Mouse (Mus musculus) heart, embryonic 12.5 days (tissue): ENCODE measurements at regions not wholly inside any gene's neighbourhood (a gene's known extent, or its start where the extent isn't known, plus 50 kb on each side); places are given as distances from the start of the nearest gene placed in this dataset.

Source experiments
- ATAC-seq: fragments of 200-750 bp; cut with Nextera tagmentation; 2 replicates; pipeline ENCODE4 v1.8.0; 2017; ENCODE audit warnings: moderate TSS enrichment, moderate library complexity; ENCODE audit not compliant: insufficient number of reproducible peaks, low FRiP score
- H3K27ac ChIP-seq: fragments of 300-500 bp; sonication (generic); 2 replicates; pipeline ENCODE4 v1.5.1; 2016; ENCODE audit warnings: mild to moderate bottlenecking, moderate library complexity; ENCODE audit not compliant: poor library complexity, severe bottlenecking
- H3K27me3 ChIP-seq: fragments of 300-500 bp; sonication (generic); replicated peaks from 2 replicates; pipeline ENCODE4 v1.6.1; 2016; ENCODE audit warnings: mild to moderate bottlenecking, moderate library complexity
- H3K36me3 ChIP-seq: fragments of 300-500 bp; sonication (generic); 2 replicates; pipeline ENCODE4 v1.6.1; 2016; ENCODE audit warnings: mild to moderate bottlenecking, moderate library complexity
- H3K4me1 ChIP-seq: fragments of 300-500 bp; sonication (generic); replicated peaks from 2 replicates; pipeline ENCODE4 v1.6.1; 2016; ENCODE audit warnings: mild to moderate bottlenecking
- H3K4me2 ChIP-seq: fragments of 300-500 bp; sonication (generic); 2 replicates; pipeline ENCODE4 v1.6.1; 2016; ENCODE audit warnings: mild to moderate bottlenecking, moderate library complexity
- H3K4me3 ChIP-seq: fragments of 300-500 bp; sonication (generic); 2 replicates; pipeline ENCODE4 v1.5.1; 2016; ENCODE audit warnings: mild to moderate bottlenecking
- H3K9ac ChIP-seq: fragments of 300-500 bp; sonication (generic); 2 replicates; pipeline ENCODE4 v1.6.1; 2016; ENCODE audit warnings: mild to moderate bottlenecking, moderate library complexity
- H3K9me3 ChIP-seq: fragments of 300-500 bp; sonication (generic); replicated peaks from 2 replicates; pipeline ENCODE4 v1.6.1; 2016; ENCODE audit warnings: mild to moderate bottlenecking, moderate library complexity
- WGBS: fragments of 180-500 bp; shearing (Covaris S2); methylation state at CpG from one replicate; pipeline ENCODE4 v1.1.7; 2016; 5-methylcytosine and 5-hydroxymethylcytosine counted together

DNA sequence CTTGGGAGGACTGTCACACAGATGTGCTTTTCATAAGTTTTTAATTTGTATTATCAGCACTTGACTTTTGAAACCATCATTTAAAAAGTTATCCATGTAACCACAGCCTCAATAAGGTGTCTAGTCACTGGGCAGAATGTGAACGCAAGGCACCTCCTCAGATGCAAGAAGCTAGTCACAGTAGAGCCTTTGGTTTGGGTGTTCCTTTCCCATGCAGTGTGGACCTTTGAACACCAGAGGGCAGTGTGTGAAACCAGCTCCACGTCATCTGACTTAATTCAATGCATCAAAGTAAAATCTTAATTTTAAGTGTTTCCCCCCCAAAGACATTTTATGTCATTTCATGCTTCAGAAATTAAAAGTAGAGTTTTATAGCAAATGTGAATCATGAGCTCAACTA is 166.2 kb upstream of the Nabp1 start:
- Histone ChIP-seq H3K9me3 (no peaks in the 10 kb centered on the region), H3K27ac (no peak overlapping the region), H3K4me3 (no peak overlapping the region), H3K9ac (no peak overlapping the region), H3K4me1 (peaks cover 12% of the 10 kb centered on the region), H3K4me2 (no peak overlapping the region), H3K27me3 (no peaks in the 10 kb centered on the region), H3K36me3 (no peaks in the 10 kb centered on the region)
- WGBS = 25% methylated on average over 2 of the region's 2 CpGs
- ATAC-seq = no peak

DNA sequence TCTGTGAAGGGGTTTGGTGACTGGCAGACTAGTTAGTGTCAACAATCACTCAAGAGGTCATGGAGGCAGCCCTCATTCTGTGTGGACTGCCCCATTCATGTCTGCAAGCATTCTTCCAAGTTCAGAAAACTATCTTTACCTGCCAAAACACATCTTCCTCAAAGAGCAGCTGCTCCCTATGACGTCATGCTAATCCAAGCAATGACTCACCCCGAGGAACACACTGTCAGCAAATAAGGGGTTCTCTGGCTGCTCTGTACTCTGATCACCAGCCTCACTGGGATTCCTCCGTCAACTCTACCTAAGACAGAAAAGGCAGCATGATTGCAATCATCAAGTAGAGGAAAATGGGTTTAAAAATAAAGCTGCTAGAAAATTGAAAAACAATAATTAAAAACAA is 165.4 kb upstream of the Nabp1 start:
- Histone ChIP-seq H3K27ac (no peak overlapping the region), H3K4me2 (no peak overlapping the region), H3K9me3 (no peaks in the 10 kb centered on the region), H3K9ac (no peak overlapping the region), H3K4me3 (no peak overlapping the region), H3K36me3 (no peaks in the 10 kb centered on the region), H3K4me1 (peaks cover 12% of the 10 kb centered on the region), H3K27me3 (no peaks in the 10 kb centered on the region)
- ATAC-seq = no peak
- WGBS = 33% methylated on average over 3 of the region's 3 CpGs

DNA sequence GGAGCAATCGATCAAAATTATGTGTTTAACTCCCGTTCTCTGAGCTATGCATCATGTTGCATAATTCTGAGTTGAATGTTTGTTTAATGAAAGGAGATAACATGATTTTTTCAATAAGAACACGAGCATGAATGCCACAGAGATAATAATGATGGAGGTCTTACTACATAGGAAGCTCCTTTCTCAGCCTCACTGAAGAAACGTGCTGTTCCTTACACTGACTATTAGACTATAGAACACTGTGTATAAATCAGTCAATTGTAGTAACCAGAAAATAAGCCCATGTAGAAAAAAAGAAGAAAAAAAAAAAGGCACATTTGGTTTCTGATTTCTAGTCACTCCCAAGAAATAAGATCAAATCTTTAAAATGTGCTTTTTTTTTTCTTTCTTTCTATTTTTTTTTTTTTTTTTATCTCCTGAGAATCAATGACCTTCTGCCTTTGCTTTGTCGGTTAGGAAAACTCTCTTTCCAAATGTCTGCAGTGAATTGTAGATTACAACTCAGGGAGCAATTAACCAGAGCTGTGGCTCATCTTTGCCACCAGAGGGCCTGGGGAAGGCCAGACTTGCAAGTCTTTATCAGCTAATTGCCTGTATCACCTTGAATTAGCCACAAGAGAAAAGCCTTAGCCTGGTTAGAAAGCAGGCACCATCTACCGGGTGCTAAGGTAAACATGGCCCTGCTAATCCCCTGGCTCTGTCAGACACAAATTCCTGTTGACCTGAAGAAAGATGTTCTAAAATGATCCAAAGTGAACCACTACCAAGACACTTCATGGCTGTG is 160.5 kb upstream of the Nabp1 start:
- no peak for ATAC-seq
- H3K27ac ChIP-seq = no peak overlapping the region
- no peaks in the 10 kb centered on the region for H3K9me3 ChIP-seq
- H3K4me3 ChIP-seq = no peak overlapping the region
- WGBS = 63% methylated on average over 6 of the region's 6 CpGs
- H3K4me2 ChIP-seq = no peak overlapping the region
- H3K4me1 ChIP-seq = peaks cover 11% of the 10 kb centered on the region
- H3K27me3 ChIP-seq = no peaks in the 10 kb centered on the region
- H3K9ac ChIP-seq = no peak overlapping the region
- no peaks in the 10 kb centered on the region for H3K36me3 ChIP-seq

DNA sequence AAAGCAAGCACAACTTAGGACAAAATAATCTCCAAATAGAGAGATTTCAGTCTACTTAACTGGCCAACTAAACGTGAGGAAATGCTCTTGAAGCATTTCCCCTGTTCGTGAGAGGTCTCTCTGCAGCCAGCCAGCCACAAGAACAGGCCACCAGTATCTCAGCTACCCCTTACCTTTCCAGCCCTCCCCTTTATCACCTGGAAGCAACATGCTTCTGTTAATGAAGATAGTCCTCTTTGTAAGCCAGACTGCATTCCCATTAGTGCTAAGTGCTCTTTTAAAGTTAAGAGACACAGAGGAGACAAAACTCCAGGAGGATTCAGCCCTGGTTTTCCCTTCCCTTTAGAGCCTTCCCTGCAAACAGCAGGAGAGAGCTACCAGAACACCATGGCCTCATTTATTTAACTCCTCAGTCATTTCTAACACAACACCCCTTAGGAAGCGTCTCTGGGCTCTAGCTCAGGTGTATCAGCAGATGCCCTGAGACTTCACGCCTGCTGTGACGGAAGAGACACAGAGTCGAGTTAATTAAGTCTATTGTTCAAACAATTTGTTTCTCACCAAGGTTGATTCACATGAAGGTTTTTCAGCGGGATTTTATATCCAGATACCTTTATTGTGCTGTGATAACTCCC is 157.8 kb upstream of the Nabp1 start:
- no peak overlapping the region for H3K4me2 ChIP-seq
- no peak for ATAC-seq
- no peaks in the 10 kb centered on the region for H3K27me3 ChIP-seq
- no peak overlapping the region for H3K4me3 ChIP-seq
- H3K9me3 ChIP-seq = no peaks in the 10 kb centered on the region
- no peak overlapping the region for H3K9ac ChIP-seq
- WGBS = 50% methylated on average over 7 of the region's 7 CpGs
- H3K4me1 ChIP-seq = peaks cover 8% of the 10 kb centered on the region
- no peaks in the 10 kb centered on the region for H3K36me3 ChIP-seq
- no peak overlapping the region for H3K27ac ChIP-seq

DNA sequence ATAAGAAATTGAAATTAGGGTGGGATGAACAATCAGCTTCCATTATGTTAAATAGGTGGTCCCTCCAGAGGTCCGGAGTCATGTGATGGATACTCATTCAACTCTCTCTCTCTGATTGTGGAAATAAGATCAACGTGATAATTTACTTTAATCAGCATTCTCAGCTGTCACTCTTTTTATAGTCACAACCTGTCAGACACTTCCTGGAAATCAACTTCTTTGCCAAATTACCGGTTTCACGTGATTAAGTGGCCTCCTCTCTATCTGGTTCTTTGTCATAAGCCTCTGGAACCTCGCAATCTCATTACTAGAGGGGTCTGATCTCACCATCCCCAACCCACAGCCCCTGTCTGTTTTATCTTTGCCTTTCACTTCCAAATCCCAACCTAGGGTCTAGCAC is 155.6 kb upstream of the Nabp1 start:
- H3K4me1 ChIP-seq = peaks cover 8% of the 10 kb centered on the region
- no peak overlapping the region for H3K4me2 ChIP-seq
- no peak overlapping the region for H3K27ac ChIP-seq
- no peak overlapping the region for H3K9ac ChIP-seq
- no peak overlapping the region for H3K4me3 ChIP-seq
- ATAC-seq = no peak
- H3K36me3 ChIP-seq = no peaks in the 10 kb centered on the region
- H3K9me3 ChIP-seq = no peaks in the 10 kb centered on the region
- no peaks in the 10 kb centered on the region for H3K27me3 ChIP-seq
- WGBS = 68% methylated on average over 5 of the region's 5 CpGs

DNA sequence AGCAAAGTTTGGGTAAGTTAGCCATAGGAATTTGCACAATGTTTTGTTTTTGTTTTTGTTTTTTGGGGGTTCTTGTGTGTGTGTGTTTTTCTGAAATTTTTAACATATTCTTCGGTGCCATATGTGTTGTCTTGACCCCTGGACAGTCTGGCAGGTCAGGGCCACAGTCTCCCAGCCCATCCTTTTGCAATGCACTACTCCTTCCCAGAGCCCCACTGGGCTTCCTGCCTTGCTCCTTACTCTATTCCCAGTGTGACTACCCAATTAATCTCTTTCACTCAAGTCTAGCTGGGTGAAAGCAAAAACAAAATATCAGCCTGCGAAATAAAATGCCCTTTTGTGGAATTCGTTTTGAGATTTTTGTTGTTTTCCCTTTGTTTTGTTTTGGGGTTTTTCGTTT is 154.6 kb upstream of the Nabp1 start:
- Histone ChIP-seq H3K27ac (no peak overlapping the region), H3K4me3 (no peak overlapping the region), H3K4me2 (no peak overlapping the region), H3K27me3 (no peaks in the 10 kb centered on the region), H3K36me3 (no peaks in the 10 kb centered on the region), H3K9ac (no peak overlapping the region), H3K4me1 (peaks cover 8% of the 10 kb centered on the region), H3K9me3 (no peaks in the 10 kb centered on the region)
- 79% methylated on average over 4 of the region's 4 CpGs for WGBS
- no peak for ATAC-seq

DNA sequence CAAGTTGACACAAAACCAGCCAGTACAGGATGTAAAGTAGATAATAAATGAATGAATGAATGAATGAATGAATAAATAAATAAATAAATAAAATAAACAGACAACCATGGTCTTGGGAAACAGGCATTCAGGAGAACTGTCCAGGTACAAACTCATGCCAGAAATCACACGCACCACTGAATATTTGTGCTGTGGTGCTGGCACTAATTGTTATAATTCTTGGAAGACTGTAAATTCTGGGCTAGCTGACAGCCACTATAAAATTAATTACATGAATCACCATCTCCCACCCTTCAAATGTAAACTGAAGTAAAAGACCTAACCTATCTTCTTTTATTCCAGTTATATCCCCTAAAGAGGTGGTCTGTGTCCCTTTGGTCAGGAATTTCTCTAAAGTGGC is 151.6 kb upstream of the Nabp1 start:
- Histone ChIP-seq H3K4me2 (no peak overlapping the region), H3K36me3 (no peaks in the 10 kb centered on the region), H3K27me3 (no peaks in the 10 kb centered on the region), H3K9me3 (no peaks in the 10 kb centered on the region), H3K4me3 (no peak overlapping the region), H3K4me1 (no peaks in the 10 kb centered on the region), H3K27ac (no peak overlapping the region), H3K9ac (no peak overlapping the region)
- WGBS = 90% methylated on average over 1 of the region's 1 CpGs
- no peak for ATAC-seq

DNA sequence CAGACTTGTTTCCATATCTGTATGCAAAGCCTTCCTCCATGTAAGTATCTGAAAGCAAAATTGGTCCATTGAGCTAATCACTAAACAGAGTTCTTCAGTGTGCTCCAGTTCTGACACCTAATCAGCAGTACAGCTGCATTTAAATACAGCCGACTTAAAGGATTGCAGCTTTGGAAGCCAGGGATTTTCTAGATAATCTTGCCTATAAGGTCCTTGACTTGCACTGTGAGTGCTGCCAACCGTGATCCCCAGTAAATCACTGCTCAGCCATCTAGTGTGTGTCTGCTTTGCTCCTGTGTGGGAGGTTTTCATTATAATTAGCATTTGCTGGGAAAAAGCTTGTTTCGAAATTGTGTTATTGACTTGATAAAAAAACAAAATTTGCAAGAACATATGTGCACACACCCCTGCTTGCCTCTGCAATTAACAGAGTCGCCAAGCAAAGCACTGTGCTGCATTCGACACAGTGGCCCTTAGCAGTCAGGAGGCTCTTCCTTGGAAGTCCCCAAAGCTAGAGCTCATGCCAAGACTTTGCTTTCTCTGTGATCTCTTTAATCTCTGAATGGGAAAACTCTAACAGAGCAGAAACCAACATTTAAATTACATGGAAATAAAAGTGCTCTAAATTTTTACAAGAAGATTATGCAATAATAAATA is 150.0 kb upstream of the Nabp1 start:
- H3K4me2 ChIP-seq = no peak overlapping the region
- H3K9ac ChIP-seq = no peak overlapping the region
- H3K36me3 ChIP-seq = no peaks in the 10 kb centered on the region
- no peak for ATAC-seq
- H3K27me3 ChIP-seq = no peaks in the 10 kb centered on the region
- WGBS = 59% methylated on average over 5 of the region's 5 CpGs
- no peak overlapping the region for H3K27ac ChIP-seq
- H3K9me3 ChIP-seq = no peaks in the 10 kb centered on the region
- no peak overlapping the region for H3K4me3 ChIP-seq
- H3K4me1 ChIP-seq = no peaks in the 10 kb centered on the region

DNA sequence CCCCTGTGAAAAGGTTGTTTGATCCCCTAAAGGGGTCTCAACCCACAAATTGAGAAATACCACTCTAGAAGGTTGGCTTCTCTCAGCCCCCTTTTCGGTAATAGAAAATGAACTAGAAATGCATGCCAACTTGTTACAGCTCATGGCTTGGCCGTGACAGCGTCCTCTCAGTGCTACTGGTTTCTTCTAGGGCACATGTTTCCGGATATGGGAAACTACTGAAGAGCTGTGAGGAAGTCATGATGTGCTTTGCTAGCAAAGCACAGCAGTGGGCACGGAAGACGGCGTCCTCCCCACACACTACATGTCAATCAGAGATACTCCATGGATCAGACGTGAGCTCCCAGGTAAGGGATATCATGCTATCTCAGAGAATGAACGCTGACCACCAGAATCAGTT is 148.1 kb upstream of the Nabp1 start:
- Histone ChIP-seq H3K9ac (no peak overlapping the region), H3K27me3 (no peaks in the 10 kb centered on the region), H3K4me1 (no peaks in the 10 kb centered on the region), H3K4me3 (no peak overlapping the region), H3K27ac (no peak overlapping the region), H3K9me3 (no peaks in the 10 kb centered on the region), H3K4me2 (no peak overlapping the region), H3K36me3 (no peaks in the 10 kb centered on the region)
- 81% methylated on average over 9 of the region's 9 CpGs for WGBS
- no peak for ATAC-seq

DNA sequence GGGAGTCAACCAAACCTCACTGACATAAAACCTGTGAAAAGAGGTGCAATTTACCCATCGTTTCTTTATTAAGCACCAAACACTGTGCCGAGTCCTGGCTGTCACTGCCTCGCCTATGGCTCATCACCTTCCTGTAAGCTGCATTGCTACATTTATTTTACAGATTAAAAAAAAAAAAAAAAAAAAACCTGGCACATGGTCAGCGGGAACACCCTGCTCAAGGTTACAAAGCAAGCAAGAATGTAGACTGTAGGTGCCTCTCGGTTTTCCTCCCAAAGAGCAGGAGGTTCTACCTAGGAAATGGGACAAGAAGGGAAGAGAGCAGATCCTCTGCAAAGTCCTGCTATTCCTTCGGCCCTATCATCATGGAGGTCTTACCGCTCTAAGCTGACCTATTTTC is 146.9 kb upstream of the Nabp1 start:
- H3K9ac ChIP-seq = no peak overlapping the region
- H3K9me3 ChIP-seq = no peaks in the 10 kb centered on the region
- no peaks in the 10 kb centered on the region for H3K36me3 ChIP-seq
- no peak overlapping the region for H3K4me3 ChIP-seq
- no peak overlapping the region for H3K27ac ChIP-seq
- WGBS = 87% methylated on average over 7 of the region's 7 CpGs
- H3K4me2 ChIP-seq = no peak overlapping the region
- no peak for ATAC-seq
- no peaks in the 10 kb centered on the region for H3K27me3 ChIP-seq
- no peaks in the 10 kb centered on the region for H3K4me1 ChIP-seq

DNA sequence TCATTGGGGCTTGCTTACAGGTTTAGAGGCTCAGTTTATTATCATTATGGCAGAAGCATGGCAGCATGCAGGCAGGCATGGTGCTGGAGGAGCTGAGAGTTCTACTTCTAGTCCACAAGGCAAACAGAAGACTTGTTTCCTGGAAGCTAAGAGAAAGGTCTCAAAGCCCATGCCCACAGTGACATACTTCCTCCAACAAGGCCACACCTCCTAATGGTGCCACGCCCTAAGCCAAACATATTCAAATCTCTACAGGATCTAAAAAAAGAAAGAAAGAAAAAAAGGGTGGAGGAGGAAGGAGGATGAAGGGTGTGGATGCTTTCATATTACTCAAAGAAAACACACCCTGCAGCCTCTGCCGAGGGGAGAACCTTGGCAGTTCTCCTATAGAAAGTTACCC is 146.3 kb upstream of the Nabp1 start:
- Histone ChIP-seq H3K9me3 (no peaks in the 10 kb centered on the region), H3K4me1 (no peaks in the 10 kb centered on the region), H3K36me3 (no peaks in the 10 kb centered on the region), H3K27ac (no peak overlapping the region), H3K4me2 (no peak overlapping the region), H3K4me3 (no peak overlapping the region), H3K9ac (no peak overlapping the region), H3K27me3 (no peaks in the 10 kb centered on the region)
- 80% methylated on average over 2 of the region's 2 CpGs for WGBS
- no peak for ATAC-seq
